Mouse (Mus musculus): Measurements from ENCODE around the gene Pnmt. TPM values are rescaled to one million over a fixed set of nuclear protein-coding genes. Genes with fewer than 3 reads are reported as not detected.

Gene Pnmt
- polyA plus RNA-seq, 1 experiment, result 0.40 TPM

DNA sequence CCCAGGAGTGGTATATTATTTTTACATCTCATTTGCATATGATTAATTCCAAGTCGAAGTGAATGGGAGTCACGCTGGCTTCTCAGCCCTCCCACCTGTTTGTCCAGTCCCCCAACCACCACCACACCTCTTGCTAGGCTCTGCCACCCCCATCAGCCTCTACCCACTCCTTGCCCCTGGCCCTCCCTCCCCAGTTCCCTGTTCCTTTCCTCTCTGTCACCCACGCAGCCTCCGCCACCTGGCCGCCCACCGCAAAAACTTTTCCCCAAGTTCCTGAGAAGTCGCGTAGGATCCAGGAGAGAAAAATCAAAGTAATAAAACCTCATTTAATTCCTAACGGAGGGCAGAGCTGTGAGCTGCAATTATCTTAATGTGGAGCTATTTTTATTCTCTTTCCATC is 40.1 kb upstream of the Pnmt start:
- Histone ChIP-seq H3K4me1 (ENCODE audit: control insufficient read depth, insufficient read depth, low read length) (peaks cover 5% of the 10 kb centered on the region), H3K27ac (ENCODE audit: insufficient read depth, low read length) (no peak overlapping the region), H3K4me3 (ENCODE audit: insufficient read depth, low read length) (no peak overlapping the region)
- TF ChIP-seq POLR2A (IDR thresholded peaks at IDR 0.05; ENCODE audit: extremely low read depth, insufficient read depth, low read length), result no peak
- TF ChIP-seq CTCF (IDR thresholded peaks at IDR 0.05; ENCODE audit: extremely low read depth, insufficient read depth, low read length), result no peak

DNA sequence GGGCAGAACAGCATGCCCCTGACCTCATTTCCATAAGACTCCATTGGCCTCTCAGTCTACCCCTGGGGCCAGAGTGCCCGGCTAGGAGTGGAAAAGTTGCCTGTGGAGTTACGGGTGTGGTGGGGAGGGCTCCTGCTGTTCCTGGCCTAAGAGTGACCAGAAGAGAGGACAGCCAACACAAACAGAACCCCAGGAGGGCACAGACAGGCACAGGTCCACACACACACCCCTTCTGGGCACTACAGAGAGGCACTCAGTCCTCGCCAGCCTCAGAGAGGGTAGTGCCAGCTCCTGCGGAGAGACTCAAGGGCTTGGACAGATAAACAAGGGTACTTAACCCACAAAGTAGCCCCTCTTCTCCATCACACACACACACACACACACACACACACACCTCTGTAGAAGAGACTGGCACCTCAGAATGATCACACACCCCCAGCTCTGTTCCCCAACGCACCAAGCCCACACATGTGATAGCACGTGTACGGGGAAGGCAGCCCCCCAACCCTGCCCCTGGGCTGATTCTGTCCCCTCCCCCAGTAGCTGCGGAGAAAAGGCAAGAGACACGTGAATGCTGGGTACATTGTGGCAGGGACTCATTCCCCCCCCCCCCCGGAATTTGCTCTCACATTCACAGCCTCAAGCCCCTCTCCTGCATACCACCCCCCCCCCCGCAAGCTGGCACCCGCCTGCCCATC is 38.7 kb upstream of the Pnmt start:
- Histone ChIP-seq H3K4me1 (ENCODE audit: control insufficient read depth, insufficient read depth, low read length) (peaks cover 5% of the 10 kb centered on the region), H3K4me3 (ENCODE audit: insufficient read depth, low read length) (peak overlapping the region; percentile 96), H3K27ac (ENCODE audit: insufficient read depth, low read length) (peak overlapping the region; percentile 78; the same call in 1 of the 2 replicates)
- no peak for TF ChIP-seq CTCF (IDR thresholded peaks at IDR 0.05; ENCODE audit: extremely low read depth, insufficient read depth, low read length)
- no peak for TF ChIP-seq POLR2A (IDR thresholded peaks at IDR 0.05; ENCODE audit: extremely low read depth, insufficient read depth, low read length)

DNA sequence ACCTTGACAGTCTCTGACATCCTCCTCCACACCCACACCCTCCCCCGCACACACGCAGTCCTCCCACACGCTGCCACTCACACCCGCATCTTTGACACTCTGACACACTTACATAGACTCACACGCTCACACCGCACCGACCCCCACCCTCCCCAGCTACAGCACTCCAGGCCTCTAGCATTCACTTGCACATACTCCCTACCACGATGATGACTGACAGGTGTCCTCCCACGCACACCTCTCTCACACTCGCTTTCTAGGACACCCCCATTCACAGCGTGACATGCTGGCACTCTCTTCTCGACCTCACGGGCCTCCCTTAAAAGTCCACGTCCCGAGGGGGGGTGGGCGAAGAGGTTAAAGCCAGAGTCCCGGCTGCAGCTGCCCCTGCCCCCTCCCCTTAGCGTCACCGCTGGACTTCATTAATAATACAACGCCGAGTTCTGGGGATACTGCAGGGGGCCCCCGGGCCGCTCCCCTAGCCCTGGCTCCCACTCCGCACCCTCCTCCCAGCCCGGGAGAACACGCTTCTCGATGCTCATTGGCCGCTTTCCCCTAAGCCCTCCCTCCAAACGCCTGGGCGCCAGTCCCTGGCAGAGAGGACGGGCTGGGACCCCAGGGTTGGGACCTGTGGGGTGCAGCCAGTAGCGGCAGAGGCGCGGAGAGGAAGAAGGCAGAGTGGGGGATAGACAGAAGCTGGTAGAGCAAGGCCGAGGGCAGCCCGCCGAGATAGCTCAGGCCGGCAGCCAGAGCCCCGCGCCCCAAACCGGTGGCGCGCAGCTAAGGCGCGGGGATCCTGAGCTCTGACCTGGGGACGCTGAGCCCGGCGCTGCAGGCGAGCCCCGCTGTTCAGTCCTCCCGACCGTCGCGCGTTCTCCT is 37.9 kb upstream of the Pnmt start, which contains the start of gene Ppp1r1b:
Ppp1r1b (plus strand) TSS at position 322 of the 879 bp plus-strand sequence.
- Histone ChIP-seq H3K4me3 (ENCODE audit: insufficient read depth, low read length) (peak within 1 kb of the TSS; percentile 96), H3K27ac (ENCODE audit: insufficient read depth, low read length) (peak within 1 kb of the TSS; percentile 78), H3K4me1 (ENCODE audit: control insufficient read depth, insufficient read depth, low read length) (peaks cover 5% of the 10 kb centered on the region; the same call in 1 of the 2 replicates)
- no peak for TF ChIP-seq POLR2A (IDR thresholded peaks at IDR 0.05; ENCODE audit: extremely low read depth, insufficient read depth, low read length)
- TF ChIP-seq CTCF (IDR thresholded peaks at IDR 0.05; ENCODE audit: extremely low read depth, insufficient read depth, low read length), result no peak

DNA sequence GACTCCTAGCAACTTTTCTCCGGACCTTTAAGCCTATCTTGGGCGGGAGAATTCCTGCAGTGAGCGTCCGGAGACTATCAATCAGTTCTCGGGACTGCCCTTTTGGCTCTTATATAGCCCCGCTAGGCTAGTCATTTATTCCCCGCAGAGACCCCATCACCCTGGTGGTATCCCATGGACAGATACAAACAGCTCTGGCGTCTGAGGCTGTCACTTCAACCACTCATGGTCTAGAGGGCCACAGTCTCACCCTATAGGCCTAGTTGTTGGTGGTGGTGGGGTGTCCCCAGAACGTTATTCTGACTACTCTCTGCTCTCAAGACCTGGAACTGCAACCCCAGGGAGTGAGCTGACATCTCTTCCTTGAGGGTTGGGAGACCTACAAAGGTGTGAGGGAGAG is 36.9 kb upstream of the Pnmt start:
- Histone ChIP-seq H3K4me3 (ENCODE audit: insufficient read depth, low read length) (peak overlapping the region; percentile 96), H3K4me1 (ENCODE audit: control insufficient read depth, insufficient read depth, low read length) (peaks cover 5% of the 10 kb centered on the region; the same call in 1 of the 2 replicates), H3K27ac (ENCODE audit: insufficient read depth, low read length) (0 out of 2 replicates have a peak overlapping the region, but pooled peaks have one; percentile 47)
- TF ChIP-seq POLR2A (IDR thresholded peaks at IDR 0.05; ENCODE audit: extremely low read depth, insufficient read depth, low read length), result no peak
- TF ChIP-seq CTCF (IDR thresholded peaks at IDR 0.05; ENCODE audit: extremely low read depth, insufficient read depth, low read length), result no peak

DNA sequence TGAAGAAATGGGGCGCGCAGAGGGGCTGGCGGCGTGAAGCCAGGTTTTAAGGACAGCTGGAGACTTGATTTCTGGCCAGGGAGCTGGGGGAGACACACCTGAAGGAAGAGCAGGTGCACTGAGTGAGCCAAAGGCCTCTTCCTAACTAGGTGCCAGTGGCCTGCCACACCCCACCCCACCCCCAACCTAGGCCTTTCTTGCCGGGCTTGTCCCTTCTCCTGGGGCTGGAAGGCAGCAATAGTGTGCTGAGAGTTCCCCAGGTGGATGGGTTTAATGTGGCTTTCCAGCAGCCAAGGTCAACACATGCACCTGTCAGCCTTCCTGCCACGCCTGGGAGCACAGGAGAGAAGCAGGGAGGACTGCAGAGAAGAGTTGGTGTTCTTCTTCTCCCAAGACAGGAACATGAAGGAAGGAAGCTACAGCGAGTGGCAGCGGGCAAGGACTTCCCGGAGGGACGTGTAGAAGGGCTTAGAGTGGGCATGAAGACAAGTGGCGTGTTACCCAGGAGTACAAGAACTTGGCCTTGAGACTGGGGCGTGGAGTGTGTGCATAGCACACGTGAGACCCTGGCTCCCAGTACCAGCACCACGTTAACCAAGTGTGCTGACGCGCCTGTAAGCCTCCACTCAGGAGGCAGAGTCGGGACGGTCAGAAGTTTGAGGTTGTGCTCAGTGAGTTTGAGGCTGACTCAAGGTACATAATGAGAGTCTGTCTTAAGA is 33.8 kb upstream of the Pnmt start:
- TF ChIP-seq POLR2A (IDR thresholded peaks at IDR 0.05; ENCODE audit: extremely low read depth, insufficient read depth, low read length) (no peak), CTCF (IDR thresholded peaks at IDR 0.05; ENCODE audit: extremely low read depth, insufficient read depth, low read length) (no peak)
- H3K27ac ChIP-seq (ENCODE audit: insufficient read depth, low read length), result no peak overlapping the region
- no peak overlapping the region for H3K4me3 ChIP-seq (ENCODE audit: insufficient read depth, low read length)
- H3K4me1 ChIP-seq (ENCODE audit: control insufficient read depth, insufficient read depth, low read length), result peaks cover 3% of the 10 kb centered on the region; the same call in 1 of the 2 replicates

DNA sequence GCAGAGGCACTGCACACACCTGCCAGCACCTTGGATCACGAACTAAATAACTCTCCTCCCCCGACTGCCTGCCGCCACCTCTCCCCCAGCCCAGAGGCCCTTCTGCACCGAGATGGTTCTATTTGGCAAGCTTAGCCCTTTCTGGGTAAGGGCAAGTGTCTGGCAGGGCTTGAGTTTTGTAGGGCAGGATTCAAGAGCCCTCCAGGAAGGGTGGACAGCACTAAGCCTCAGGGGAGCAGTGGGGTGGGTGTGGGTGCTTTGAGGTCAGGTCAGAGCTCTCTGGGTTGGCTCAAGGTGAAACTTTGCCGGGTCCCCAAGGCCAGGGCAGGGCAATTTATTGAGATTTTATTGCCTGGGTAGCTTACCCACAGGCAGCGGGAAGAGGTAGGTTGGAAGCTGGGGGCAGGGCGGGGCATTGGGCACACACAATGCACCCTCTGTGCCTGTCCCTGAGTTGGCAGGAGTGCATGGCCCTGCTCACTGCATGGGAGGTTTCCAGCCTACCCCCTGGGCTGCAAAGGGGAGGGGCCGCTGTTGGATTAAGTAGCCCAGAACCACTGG is 32.5 kb upstream of the Pnmt start:
- Histone ChIP-seq H3K4me1 (ENCODE audit: control insufficient read depth, insufficient read depth, low read length) (peaks cover 3% of the 10 kb centered on the region; the same call in 1 of the 2 replicates), H3K4me3 (ENCODE audit: insufficient read depth, low read length) (no peak overlapping the region), H3K27ac (ENCODE audit: insufficient read depth, low read length) (peak overlapping the region; percentile 72)
- no peak for TF ChIP-seq CTCF (IDR thresholded peaks at IDR 0.05; ENCODE audit: extremely low read depth, insufficient read depth, low read length)
- TF ChIP-seq POLR2A (IDR thresholded peaks at IDR 0.05; ENCODE audit: extremely low read depth, insufficient read depth, low read length), result no peak

DNA sequence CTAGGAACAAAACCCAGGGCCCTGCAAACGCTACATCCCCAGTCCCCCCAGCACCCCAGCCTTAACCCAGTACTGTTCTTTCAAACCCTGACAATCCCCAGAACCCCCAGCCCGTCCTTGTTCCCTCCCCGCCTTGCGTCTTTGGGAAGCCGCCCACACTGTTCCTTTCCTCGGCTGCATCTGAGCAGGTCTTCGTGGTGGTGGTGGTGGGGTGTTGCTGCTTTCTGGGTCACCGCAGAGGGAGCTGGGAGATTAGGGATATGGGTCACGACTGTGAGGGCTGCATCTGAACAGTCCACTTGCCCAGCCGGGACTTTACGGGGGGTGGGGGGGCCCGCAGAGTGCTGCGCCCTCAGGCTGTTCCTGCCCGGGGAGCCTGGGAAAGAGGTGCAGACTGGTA is 31.8 kb upstream of the Pnmt start:
- Histone ChIP-seq H3K4me3 (ENCODE audit: insufficient read depth, low read length) (no peak overlapping the region), H3K27ac (ENCODE audit: insufficient read depth, low read length) (peak overlapping the region; percentile 72; the same call in 1 of the 2 replicates), H3K4me1 (ENCODE audit: control insufficient read depth, insufficient read depth, low read length) (peaks cover 4% of the 10 kb centered on the region)
- TF ChIP-seq CTCF (IDR thresholded peaks at IDR 0.05; ENCODE audit: extremely low read depth, insufficient read depth, low read length) (no peak), POLR2A (IDR thresholded peaks at IDR 0.05; ENCODE audit: extremely low read depth, insufficient read depth, low read length) (no peak)

DNA sequence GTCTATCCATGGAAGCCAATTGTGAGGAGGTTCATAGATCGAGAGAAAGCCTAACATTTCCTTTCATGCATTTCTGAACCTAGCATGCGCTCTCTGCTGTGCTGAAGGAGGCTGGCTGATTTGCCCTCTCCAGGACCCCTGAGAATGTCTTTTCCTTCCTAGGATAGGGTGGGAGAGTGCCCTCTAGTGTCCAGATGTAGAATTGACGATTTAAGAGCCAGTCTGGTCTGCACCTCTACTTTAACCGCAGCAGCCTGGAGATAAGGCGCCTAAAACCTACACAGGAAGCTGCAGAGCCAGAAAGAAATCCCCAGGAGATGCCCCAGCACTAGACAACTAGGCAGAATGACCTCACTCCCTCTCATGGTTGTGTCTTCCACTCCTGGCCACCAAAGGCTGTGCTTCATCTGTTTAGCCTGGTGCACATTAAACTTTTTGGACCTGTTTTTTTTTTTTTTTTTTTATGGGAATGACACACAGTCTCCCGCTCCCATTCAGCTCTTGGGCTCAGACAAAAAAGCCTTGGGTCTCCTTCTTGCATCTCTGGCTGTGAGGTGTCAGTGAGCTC is 30.4 kb upstream of the Pnmt start:
- no peak overlapping the region for H3K4me3 ChIP-seq (ENCODE audit: insufficient read depth, low read length)
- TF ChIP-seq CTCF (IDR thresholded peaks at IDR 0.05; ENCODE audit: extremely low read depth, insufficient read depth, low read length), result peak; percentile 71
- no peak for TF ChIP-seq POLR2A (IDR thresholded peaks at IDR 0.05; ENCODE audit: extremely low read depth, insufficient read depth, low read length)
- no peak overlapping the region for H3K27ac ChIP-seq (ENCODE audit: insufficient read depth, low read length)
- peaks cover 5% of the 10 kb centered on the region; the same call in 1 of the 2 replicates for H3K4me1 ChIP-seq (ENCODE audit: control insufficient read depth, insufficient read depth, low read length)
